Mouse (Mus musculus) kidney, embryonic 16.5 days (tissue): ENCODE data around the gene Tfdp2. TPM values are rescaled to one million over a fixed set of nuclear protein-coding genes. Genes with fewer than 3 reads are reported as not detected.

ENCODE experiments used
- ATAC-seq: fragments of 200-750 bp; cut with Nextera tagmentation; 2 replicates; pipeline ENCODE4 v1.8.0; 2017; ENCODE audit warnings: moderate TSS enrichment; ENCODE audit not compliant: low FRiP score, low TSS enrichment
- H3K27ac ChIP-seq: fragments of 300-500 bp; sonication (generic); 2 replicates; pipeline ENCODE4 v1.5.1; 2014; ENCODE audit warnings: low read length
- H3K27me3 ChIP-seq: fragments of 300-500 bp; sonication (generic); 2 replicates; pipeline ENCODE4 v1.6.1; 2014; ENCODE audit warnings: low read length, control low read depth, mixed read lengths; ENCODE audit not compliant: insufficient read depth
- H3K36me3 ChIP-seq: fragments of 300-500 bp; sonication (generic); 2 replicates; pipeline ENCODE4 v1.6.1; 2014; ENCODE audit warnings: low read length, control low read depth, mixed read lengths; ENCODE audit not compliant: insufficient read depth
- H3K4me1 ChIP-seq: fragments of 300-500 bp; sonication (generic); 2 replicates; pipeline ENCODE4 v1.6.1; 2014; ENCODE audit warnings: low read length, control low read depth, mixed read lengths; ENCODE audit not compliant: insufficient read depth
- H3K4me2 ChIP-seq: fragments of 300-500 bp; sonication (generic); replicated peaks from 2 replicates; pipeline ENCODE4 v1.6.1; 2014; ENCODE audit warnings: low read depth, low read length
- H3K4me3 ChIP-seq: fragments of 300-500 bp; sonication (generic); 2 replicates; pipeline ENCODE4 v1.5.1; 2014; ENCODE audit warnings: mild to moderate bottlenecking, low read length
- H3K9ac ChIP-seq: fragments of 300-500 bp; sonication (generic); replicated peaks from 2 replicates; pipeline ENCODE4 v1.6.1; 2014; ENCODE audit warnings: low read length
- H3K9me3 ChIP-seq: fragments of 300-500 bp; sonication (generic); 2 replicates; pipeline ENCODE4 v1.6.1; 2016; ENCODE audit warnings: low read length, control low read depth
- whole genome bisulfite sequencing: fragments of 180-500 bp; shearing (Covaris S2); extraction: QIAGEN DNeasy Blood & Tissue Kit; methylation state at CpG from one replicate; pipeline ENCODE4 v1.1.7; 2014; 5-methylcytosine and 5-hydroxymethylcytosine counted together
- polyA plus RNA-seq: library from polyadenylated mRNA; unstranded; fragments of >200 nt; fragmentation: Nextera tagmentation; extraction: Ambion mirVana; gene quantifications from 2 replicates; pipeline ENCODE4 v1.2.1, GENCODE M21; 2015

The Tfdp2 gene
- polyA plus RNA-seq, 1 experiment from 2014 or later = 44.8 TPM

GRCm38 (mm10) chr9:96275543-96275942 lies 79.5 kb downstream of the Tfdp2 start:
- H3K4me1 ChIP-seq = 0 out of 2 replicates have a peak, but pooled peaks cover 4% of the 10 kb centered on the region
- no peaks in the 10 kb centered on the region for H3K9me3 ChIP-seq
- 0 out of 2 replicates have a peak, but pooled peaks cover 2% of the 10 kb centered on the region for H3K36me3 ChIP-seq
- no peak overlapping the region for H3K4me2 ChIP-seq
- H3K4me3 ChIP-seq = no peak overlapping the region
- H3K27ac ChIP-seq = peak overlapping the region; percentile 19; the same call in 1 of the 2 replicates
- H3K9ac ChIP-seq = no peak overlapping the region
- peak; percentile 31; the same call in 1 of the 2 replicates for ATAC-seq
- no peaks in the 10 kb centered on the region for H3K27me3 ChIP-seq

- Histone ChIP-seq H3K9me3 (no peaks in the 10 kb centered on the region), H3K27me3 (no peaks in the 10 kb centered on the region), H3K9ac (no peak overlapping the region), H3K4me2 (no peak overlapping the region), H3K4me3 (no peak overlapping the region), H3K27ac (no peak overlapping the region), H3K4me1 (no peaks in the 10 kb centered on the region), H3K36me3 (no peaks in the 10 kb centered on the region)
- ATAC-seq = no peak
- WGBS = 68% methylated on average over 3 of the region's 3 CpGs
Measured at GRCm38 (mm10) chr9:96281497-96281896, 85.4 kb downstream of the Tfdp2 start.

- no peak overlapping the region for H3K4me2 ChIP-seq
- H3K27me3 ChIP-seq = no peaks in the 10 kb centered on the region
- ATAC-seq = no peak
- no peaks in the 10 kb centered on the region for H3K36me3 ChIP-seq
- H3K4me1 ChIP-seq = no peaks in the 10 kb centered on the region
- H3K9ac ChIP-seq = no peak overlapping the region
- WGBS = 86% methylated on average over 3 of the region's 3 CpGs
- no peaks in the 10 kb centered on the region for H3K9me3 ChIP-seq
- no peak overlapping the region for H3K27ac ChIP-seq
- H3K4me3 ChIP-seq = no peak overlapping the region
Measured at GRCm38 (mm10) chr9:96282082-96282481, 86.0 kb downstream of the Tfdp2 start.

- no peak for ATAC-seq
- Histone ChIP-seq H3K27ac (no peak overlapping the region), H3K4me2 (no peak overlapping the region), H3K9ac (no peak overlapping the region), H3K4me1 (no peaks in the 10 kb centered on the region), H3K9me3 (no peaks in the 10 kb centered on the region), H3K36me3 (peaks cover 6% of the 10 kb centered on the region), H3K27me3 (no peaks in the 10 kb centered on the region), H3K4me3 (no peak overlapping the region)
- WGBS = 22% methylated on average over 1 of the region's 1 CpGs
Measured at GRCm38 (mm10) chr9:96284916-96285315, 88.8 kb downstream of the Tfdp2 start.

GRCm38 (mm10) chr9:96292144-96292543 lies 96.1 kb downstream of the Tfdp2 start:
- WGBS = 100% methylated on average over 7 of the region's 7 CpGs
- ATAC-seq = no peak

GRCm38 (mm10) chr9:96299324-96300008 lies 103.4 kb downstream of the Tfdp2 start:
- H3K4me1 ChIP-seq = no peaks in the 10 kb centered on the region
- H3K36me3 ChIP-seq = peaks cover 40% of the 10 kb centered on the region
- H3K27me3 ChIP-seq = no peaks in the 10 kb centered on the region
- no peak overlapping the region for H3K27ac ChIP-seq
- no peak overlapping the region for H3K4me3 ChIP-seq
- no peaks in the 10 kb centered on the region for H3K9me3 ChIP-seq
- no peak overlapping the region for H3K9ac ChIP-seq
- 95% methylated on average over 3 of the region's 3 CpGs for whole genome bisulfite sequencing
- no peak for ATAC-seq
- no peak overlapping the region for H3K4me2 ChIP-seq

More at GRCm38 (mm10) chr9:96292144-96292543, 96.1 kb downstream of the Tfdp2 start:
- Histone ChIP-seq H3K27me3 (no peaks in the 10 kb centered on the region), H3K9me3 (no peaks in the 10 kb centered on the region), H3K4me1 (no peaks in the 10 kb centered on the region), H3K4me3 (no peak overlapping the region), H3K36me3 (peaks cover 26% of the 10 kb centered on the region), H3K4me2 (no peak overlapping the region), H3K9ac (no peak overlapping the region), H3K27ac (no peak overlapping the region)

GRCm38 (mm10) chr9:96308816-96309215 lies 112.7 kb downstream of the Tfdp2 start:
- peaks cover 15% of the 10 kb centered on the region for H3K36me3 ChIP-seq
- H3K4me2 ChIP-seq = no peak overlapping the region
- ATAC-seq = no peak
- no peaks in the 10 kb centered on the region for H3K4me1 ChIP-seq
- H3K4me3 ChIP-seq = no peak overlapping the region
- no peak overlapping the region for H3K27ac ChIP-seq
- WGBS = 80% methylated on average over 3 of the region's 3 CpGs
- H3K27me3 ChIP-seq = no peaks in the 10 kb centered on the region
- H3K9ac ChIP-seq = no peak overlapping the region
- no peaks in the 10 kb centered on the region for H3K9me3 ChIP-seq

- no peaks in the 10 kb centered on the region for H3K9me3 ChIP-seq
- ATAC-seq = no peak
- H3K27ac ChIP-seq = no peak overlapping the region
- no peaks in the 10 kb centered on the region for H3K27me3 ChIP-seq
- WGBS = 96% methylated on average over 3 of the region's 3 CpGs
- H3K36me3 ChIP-seq = peaks cover 29% of the 10 kb centered on the region
- H3K4me3 ChIP-seq = no peak overlapping the region
- no peaks in the 10 kb centered on the region for H3K4me1 ChIP-seq
- no peak overlapping the region for H3K9ac ChIP-seq
- no peak overlapping the region for H3K4me2 ChIP-seq
Measured at GRCm38 (mm10) chr9:96312074-96312473, 116.0 kb downstream of the Tfdp2 start.

GRCm38 (mm10) chr9:96319333-96319732 lies 123.3 kb downstream of the Tfdp2 start:
- 94% methylated on average over 5 of the region's 5 CpGs for WGBS

GRCm38 (mm10) chr9:96320551-96320980 lies 124.5 kb downstream of the Tfdp2 start:
- ATAC-seq = peak; percentile 50; the same call in 1 of the 2 replicates
- no peaks in the 10 kb centered on the region for H3K9me3 ChIP-seq

More at GRCm38 (mm10) chr9:96319333-96319732, 123.3 kb downstream of the Tfdp2 start:
- no peak overlapping the region for H3K9ac ChIP-seq
- no peaks in the 10 kb centered on the region for H3K27me3 ChIP-seq
- no peak overlapping the region for H3K4me2 ChIP-seq
- no peaks in the 10 kb centered on the region for H3K9me3 ChIP-seq
- no peak overlapping the region for H3K4me3 ChIP-seq
- ATAC-seq = no peak
- H3K36me3 ChIP-seq = peaks cover 27% of the 10 kb centered on the region
- H3K4me1 ChIP-seq = peaks cover 3% of the 10 kb centered on the region; the same call in 1 of the 2 replicates
- H3K27ac ChIP-seq = no peak overlapping the region

More at GRCm38 (mm10) chr9:96320551-96320980, 124.5 kb downstream of the Tfdp2 start:
- H3K4me2 ChIP-seq = no peak overlapping the region
- WGBS = 76% methylated on average over 6 of the region's 6 CpGs
- no peaks in the 10 kb centered on the region for H3K27me3 ChIP-seq
- H3K4me1 ChIP-seq = peaks cover 5% of the 10 kb centered on the region; the same call in 1 of the 2 replicates
- H3K27ac ChIP-seq = no peak overlapping the region
- H3K36me3 ChIP-seq = peaks cover 18% of the 10 kb centered on the region
- H3K9ac ChIP-seq = no peak overlapping the region
- H3K4me3 ChIP-seq = no peak overlapping the region
